Mouse (Mus musculus): Measurements from ENCODE around the gene Kcnt2.

- TF ChIP-seq CTCF (conservative IDR thresholded peaks at IDR 0.05 in 1 of 2, IDR thresholded peaks at IDR 0.05 in 1 of 2; ENCODE audit: low read depth in 2 of 2, low read length in 2 of 2) (no peak), BHLHE40 (IDR thresholded peaks at IDR 0.05; ENCODE audit: low read depth, low read length) (no peak), POLR2A (IDR thresholded peaks at IDR 0.05; ENCODE audit: low read depth, low read length) (no peak), CHD2 (IDR thresholded peaks at IDR 0.05; ENCODE audit: low read length) (no peak), USF1 (IDR thresholded peaks at IDR 0.05; ENCODE audit: low read depth, low read length) (no peak), E2F4 (IDR thresholded peaks at IDR 0.05; ENCODE audit: insufficient replicate concordance, low read depth, low read length) (no peak), ETS1 (conservative IDR thresholded peaks at IDR 0.05; ENCODE audit: low read depth, low read length) (no peak), TBP (conservative IDR thresholded peaks at IDR 0.05; ENCODE audit: low read depth, low read length) (no peak), JUN (IDR thresholded peaks at IDR 0.05; ENCODE audit: insufficient read depth, low read depth, low read length) (no peak), EP300 (IDR thresholded peaks at IDR 0.05; ENCODE audit: low read length) (no peak), ZNF384 (IDR thresholded peaks at IDR 0.05; ENCODE audit: low read depth, low read length) (no peak), UBTF (IDR thresholded peaks at IDR 0.05; ENCODE audit: low read depth, low read length) (no peak)
Observed at GRCm38 (mm10) chr1:140338417-140338816, 92.5 kb downstream of the Kcnt2 start.

All from CH12.LX (cell line).